Mouse (Mus musculus): Measurements from ENCODE around the gene Grap. TPM values are rescaled to one million over a fixed set of nuclear protein-coding genes. Genes with fewer than 3 reads are reported as not detected.
A peak's percentile ranks its signal among the peaks of the same experiment; 100 is the strongest.
"Not testable (repeated sequence)": the region's sequence is repeated elsewhere in the genome, so short reads cannot be mapped to it uniquely, and the experiment has no call there.

The Grap gene
- polyA plus RNA-seq, 1 experiment from 2014 or later, result 4.9 TPM

- Histone ChIP-seq H3K4me3 (ENCODE audit: low read depth, low read length) (no peak overlapping the region), H3K27ac (replicated peaks) (no peak overlapping the region), H3K9ac (ENCODE audit: low read length) (no peak overlapping the region), H3K4me2 (replicated peaks; ENCODE audit: low read depth) (no peak overlapping the region), H3K4me1 (replicated peaks; ENCODE audit: control insufficient read depth, insufficient read depth) (no peaks in the 10 kb centered on the region), H3K27me3 (ENCODE audit: control insufficient read depth, insufficient read depth, low read length) (no peaks in the 10 kb centered on the region), H3K36me3 (ENCODE audit: control insufficient read depth, insufficient read depth, low read length) (no peaks in the 10 kb centered on the region), H3K9me3 (ENCODE audit: control insufficient read depth, low read length) (0 out of 2 replicates have a peak, but pooled peaks cover 2% of the 10 kb centered on the region)
- ATAC-seq (ENCODE audit: low FRiP score, low TSS enrichment) (peak; percentile 40; the same call in 1 of the 2 replicates), DNase-seq (ENCODE audit: low spot score) (no peak)
- TF ChIP-seq EP300 (optimal IDR thresholded peaks at IDR 0.05) (no peak), CTCF (IDR thresholded peaks at IDR 0.05; ENCODE audit: low read depth) (peak; percentile 69)
- 59% methylated on average over 3 of the region's 3 CpGs for WGBS
Observed at GRCm38 (mm10) chr11:61629621-61630020, 23.4 kb upstream of the Grap start.

- WGBS, result 100% methylated on average over 2 of the region's 4 CpGs
- ATAC-seq (ENCODE audit: low FRiP score, low TSS enrichment), result not testable (repeated sequence)
Observed at GRCm38 (mm10) chr11:61636309-61636708, 16.8 kb upstream of the Grap start.

DNA sequence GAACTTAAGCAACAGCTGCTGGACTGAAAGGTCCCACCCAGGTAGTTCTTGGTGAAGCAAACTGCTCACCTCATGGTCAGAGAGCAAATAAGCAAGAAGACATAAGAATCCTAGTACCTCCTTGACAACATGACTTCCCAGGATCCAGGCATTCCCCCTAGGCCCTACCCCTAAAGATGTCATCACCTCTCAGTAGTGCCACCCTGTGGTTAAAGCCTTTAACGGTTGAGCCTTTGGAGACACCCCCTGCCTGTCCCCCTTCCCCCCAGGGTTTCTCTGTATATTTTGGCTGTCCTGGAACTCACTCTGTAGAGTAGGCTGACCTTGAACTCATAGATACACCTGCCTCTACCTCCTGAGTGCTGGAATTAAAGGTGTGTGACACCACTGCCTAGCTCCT is 15.7 kb upstream of the Grap start:
- Histone ChIP-seq H3K36me3 (ENCODE audit: control insufficient read depth, insufficient read depth, low read length) (no peaks in the 10 kb centered on the region), H3K27ac (replicated peaks) (no peak overlapping the region), H3K9ac (ENCODE audit: low read length) (no peak overlapping the region), H3K27me3 (ENCODE audit: control insufficient read depth, insufficient read depth, low read length) (no peaks in the 10 kb centered on the region), H3K4me1 (replicated peaks; ENCODE audit: control insufficient read depth, insufficient read depth) (no peaks in the 10 kb centered on the region; the same call in 1 of the 2 replicates), H3K4me2 (replicated peaks; ENCODE audit: low read depth) (no peak overlapping the region), H3K4me3 (ENCODE audit: low read depth, low read length) (no peak overlapping the region), H3K9me3 (ENCODE audit: control insufficient read depth, low read length) (no peaks in the 10 kb centered on the region)
- DNase-seq (ENCODE audit: low spot score) (no peak), ATAC-seq (ENCODE audit: low FRiP score, low TSS enrichment) (no peak)
- WGBS, result 56% methylated on average over 1 of the region's 1 CpGs
- TF ChIP-seq CTCF (IDR thresholded peaks at IDR 0.05; ENCODE audit: low read depth) (no peak), EP300 (optimal IDR thresholded peaks at IDR 0.05) (no peak)

More at GRCm38 (mm10) chr11:61636309-61636708, 16.8 kb upstream of the Grap start:
- not testable (repeated sequence) for H3K9ac ChIP-seq (ENCODE audit: low read length); H3K4me1 ChIP-seq (replicated peaks; ENCODE audit: control insufficient read depth, insufficient read depth); H3K4me2 ChIP-seq (replicated peaks; ENCODE audit: low read depth); H3K27ac ChIP-seq (replicated peaks); H3K9me3 ChIP-seq (ENCODE audit: control insufficient read depth, low read length); H3K36me3 ChIP-seq (ENCODE audit: control insufficient read depth, insufficient read depth, low read length); H3K27me3 ChIP-seq (ENCODE audit: control insufficient read depth, insufficient read depth, low read length); DNase-seq (ENCODE audit: low spot score); H3K4me3 ChIP-seq (ENCODE audit: low read depth, low read length)

GRCm38 (mm10) chr11:61637856-61638255 is 15.2 kb upstream of the Grap start:
- no peak overlapping the region for H3K4me2 ChIP-seq (replicated peaks; ENCODE audit: low read depth)
- H3K9me3 ChIP-seq (ENCODE audit: control insufficient read depth, low read length), result no peaks in the 10 kb centered on the region
- H3K27ac ChIP-seq (replicated peaks), result no peak overlapping the region
- H3K4me1 ChIP-seq (replicated peaks; ENCODE audit: control insufficient read depth, insufficient read depth), result no peaks in the 10 kb centered on the region; the same call in 1 of the 2 replicates
- no peak overlapping the region for H3K4me3 ChIP-seq (ENCODE audit: low read depth, low read length)
- WGBS, result 86% methylated on average over 3 of the region's 3 CpGs
- H3K27me3 ChIP-seq (ENCODE audit: control insufficient read depth, insufficient read depth, low read length), result no peaks in the 10 kb centered on the region
- no peaks in the 10 kb centered on the region for H3K36me3 ChIP-seq (ENCODE audit: control insufficient read depth, insufficient read depth, low read length)
- TF ChIP-seq CTCF (IDR thresholded peaks at IDR 0.05; ENCODE audit: low read depth), result no peak
- no peak for TF ChIP-seq EP300 (optimal IDR thresholded peaks at IDR 0.05)
- H3K9ac ChIP-seq (ENCODE audit: low read length), result no peak overlapping the region
- no peak for ATAC-seq (ENCODE audit: low FRiP score, low TSS enrichment)
- DNase-seq (ENCODE audit: low spot score), result no peak

GRCm38 (mm10) chr11:61638764-61639536 is 14.1 kb upstream of the Grap start:
- H3K27ac ChIP-seq (replicated peaks), result no peak overlapping the region
- H3K4me3 ChIP-seq (ENCODE audit: low read depth, low read length), result no peak overlapping the region
- H3K4me2 ChIP-seq (replicated peaks; ENCODE audit: low read depth), result no peak overlapping the region
- no peak overlapping the region for H3K9ac ChIP-seq (ENCODE audit: low read length)
- no peaks in the 10 kb centered on the region for H3K27me3 ChIP-seq (ENCODE audit: control insufficient read depth, insufficient read depth, low read length)
- no peak for ATAC-seq (ENCODE audit: low FRiP score, low TSS enrichment)
- 76% methylated on average over 12 of the region's 12 CpGs for WGBS
- no peaks in the 10 kb centered on the region for H3K9me3 ChIP-seq (ENCODE audit: control insufficient read depth, low read length)
- no peak for DNase-seq (ENCODE audit: low spot score)
- TF ChIP-seq EP300 (optimal IDR thresholded peaks at IDR 0.05) (no peak), CTCF (IDR thresholded peaks at IDR 0.05; ENCODE audit: low read depth) (no peak)
- no peaks in the 10 kb centered on the region for H3K36me3 ChIP-seq (ENCODE audit: control insufficient read depth, insufficient read depth, low read length)
- H3K4me1 ChIP-seq (replicated peaks; ENCODE audit: control insufficient read depth, insufficient read depth), result peaks cover 3% of the 10 kb centered on the region

- H3K9ac ChIP-seq (ENCODE audit: low read length), result no peak overlapping the region
- H3K4me1 ChIP-seq (replicated peaks; ENCODE audit: control insufficient read depth, insufficient read depth), result peaks cover 3% of the 10 kb centered on the region
- no peaks in the 10 kb centered on the region for H3K36me3 ChIP-seq (ENCODE audit: control insufficient read depth, insufficient read depth, low read length)
- H3K27me3 ChIP-seq (ENCODE audit: control insufficient read depth, insufficient read depth, low read length), result no peaks in the 10 kb centered on the region
- no peak overlapping the region for H3K4me3 ChIP-seq (ENCODE audit: low read depth, low read length)
- no peak overlapping the region for H3K4me2 ChIP-seq (replicated peaks; ENCODE audit: low read depth)
- 83% methylated on average over 6 of the region's 6 CpGs for WGBS
- no peaks in the 10 kb centered on the region for H3K9me3 ChIP-seq (ENCODE audit: control insufficient read depth, low read length)
- DNase-seq (ENCODE audit: low spot score) (no peak), ATAC-seq (ENCODE audit: low FRiP score, low TSS enrichment) (no peak)
- H3K27ac ChIP-seq (replicated peaks), result no peak overlapping the region
- no peak for TF ChIP-seq CTCF (IDR thresholded peaks at IDR 0.05; ENCODE audit: low read depth)
Observed at GRCm38 (mm10) chr11:61639601-61640177, 13.4 kb upstream of the Grap start.

DNA sequence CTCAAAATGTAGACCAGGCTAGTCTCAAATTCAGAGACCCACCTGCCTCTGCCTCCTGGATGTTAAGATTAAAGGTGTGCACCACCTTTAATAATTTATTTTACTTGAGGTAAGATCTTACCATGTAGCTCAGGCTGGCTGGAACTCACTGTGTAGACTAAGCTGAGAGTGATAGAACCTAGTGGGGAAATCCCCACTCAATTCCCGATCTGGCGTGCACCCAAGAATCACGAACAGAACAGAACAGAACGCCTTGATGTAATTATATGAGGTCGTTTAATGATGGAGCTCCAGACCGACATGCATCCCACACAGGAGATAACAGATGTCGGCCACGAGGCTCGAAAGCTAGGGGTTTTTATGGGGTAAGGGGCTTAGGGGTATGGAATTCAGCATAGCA is 12.5 kb upstream of the Grap start:
- H3K9me3 ChIP-seq (ENCODE audit: control insufficient read depth, low read length); DNase-seq (ENCODE audit: low spot score): not testable (repeated sequence)

More for the DNA sequence above, 12.5 kb upstream of the Grap start:
- not testable (repeated sequence) for H3K27ac ChIP-seq (replicated peaks); H3K4me2 ChIP-seq (replicated peaks; ENCODE audit: low read depth); H3K36me3 ChIP-seq (ENCODE audit: control insufficient read depth, insufficient read depth, low read length); H3K4me1 ChIP-seq (replicated peaks; ENCODE audit: control insufficient read depth, insufficient read depth); ATAC-seq (ENCODE audit: low FRiP score, low TSS enrichment); H3K9ac ChIP-seq (ENCODE audit: low read length); H3K27me3 ChIP-seq (ENCODE audit: control insufficient read depth, insufficient read depth, low read length); H3K4me3 ChIP-seq (ENCODE audit: low read depth, low read length)
- 47% methylated on average over 9 of the region's 9 CpGs for WGBS
